Mouse (Mus musculus) limb, embryonic 13.5 days (tissue): ENCODE measurements at regions not wholly inside any gene's neighbourhood (a gene's known extent, or its start where the extent isn't known, plus 50 kb on each side); places are given as distances from the start of the nearest gene placed in this dataset.

Experiments used
- ATAC-seq: fragments of 200-750 bp; cut with Nextera tagmentation; 2 replicates; pipeline ENCODE4 v1.8.0; 2017; ENCODE audit warnings: low read depth, moderate number of reproducible peaks, moderate TSS enrichment; ENCODE audit not compliant: low FRiP score
- H3K27ac ChIP-seq: fragments of 300-500 bp; sonication (generic); 2 replicates; pipeline ENCODE4 v1.5.1; 2015; ENCODE audit warnings: inconsistent platforms, mild to moderate bottlenecking, moderate library complexity
- H3K27me3 ChIP-seq: fragments of 300-500 bp; sonication (generic); 2 replicates; pipeline ENCODE4 v1.6.1; 2015; ENCODE audit warnings: mild to moderate bottlenecking, inconsistent platforms
- H3K36me3 ChIP-seq: fragments of 300-500 bp; sonication (generic); 2 replicates; pipeline ENCODE4 v1.6.1; 2015; ENCODE audit warnings: inconsistent platforms, mild to moderate bottlenecking, moderate library complexity
- H3K4me1 ChIP-seq: fragments of 300-500 bp; sonication (generic); 2 replicates; pipeline ENCODE4 v1.6.1; 2015; ENCODE audit warnings: inconsistent platforms
- H3K4me2 ChIP-seq: fragments of 300-500 bp; sonication (generic); replicated peaks from 2 replicates; pipeline ENCODE4 v1.6.1; 2015; ENCODE audit warnings: inconsistent platforms, mild to moderate bottlenecking, moderate library complexity
- H3K4me3 ChIP-seq: fragments of 300-500 bp; sonication (generic); 2 replicates; pipeline ENCODE4 v1.5.1; 2015; ENCODE audit warnings: moderate library complexity, mild to moderate bottlenecking, inconsistent platforms
- H3K9ac ChIP-seq: fragments of 300-500 bp; sonication (generic); 2 replicates; pipeline ENCODE4 v1.6.1; 2015; ENCODE audit warnings: mild to moderate bottlenecking, inconsistent platforms
- H3K9me3 ChIP-seq: fragments of 300-500 bp; sonication (generic); 2 replicates; pipeline ENCODE4 v1.6.1; 2016; ENCODE audit warnings: inconsistent platforms
- WGBS: fragments of 180-500 bp; shearing (Covaris S2); methylation state at CpG from one replicate; pipeline ENCODE4 v1.1.7; 2015; 5-methylcytosine and 5-hydroxymethylcytosine counted together

DNA sequence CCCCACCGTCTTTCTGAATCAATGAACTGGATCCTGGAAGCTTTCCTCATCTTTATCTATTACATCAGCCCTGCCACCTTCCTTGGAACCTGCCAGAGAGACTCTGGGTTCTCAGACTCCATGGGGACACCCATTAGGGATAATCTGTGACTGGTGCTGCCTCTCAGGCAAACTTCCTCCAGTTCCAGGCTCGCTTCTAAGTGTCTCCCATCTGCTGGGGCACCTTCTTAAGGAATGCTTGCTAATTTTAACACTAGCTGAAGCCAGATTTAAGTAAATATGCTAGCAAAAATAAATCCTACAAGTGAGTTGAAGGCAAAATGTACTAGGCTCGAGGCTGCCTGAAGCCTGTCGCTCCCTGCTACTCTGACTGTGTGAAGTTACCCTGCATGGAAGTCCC is 127.9 kb downstream of the Vegfa start:
- no peak for ATAC-seq
- H3K27me3 ChIP-seq, result no peaks in the 10 kb centered on the region
- no peak overlapping the region for H3K27ac ChIP-seq
- H3K9me3 ChIP-seq, result peaks cover 5% of the 10 kb centered on the region
- no peak overlapping the region for H3K4me2 ChIP-seq
- H3K36me3 ChIP-seq, result no peaks in the 10 kb centered on the region
- H3K4me1 ChIP-seq, result 0 out of 2 replicates have a peak, but pooled peaks cover 3% of the 10 kb centered on the region
- WGBS, result 77% methylated on average over 4 of the region's 4 CpGs
- H3K4me3 ChIP-seq, result no peak overlapping the region
- H3K9ac ChIP-seq, result no peak overlapping the region

DNA sequence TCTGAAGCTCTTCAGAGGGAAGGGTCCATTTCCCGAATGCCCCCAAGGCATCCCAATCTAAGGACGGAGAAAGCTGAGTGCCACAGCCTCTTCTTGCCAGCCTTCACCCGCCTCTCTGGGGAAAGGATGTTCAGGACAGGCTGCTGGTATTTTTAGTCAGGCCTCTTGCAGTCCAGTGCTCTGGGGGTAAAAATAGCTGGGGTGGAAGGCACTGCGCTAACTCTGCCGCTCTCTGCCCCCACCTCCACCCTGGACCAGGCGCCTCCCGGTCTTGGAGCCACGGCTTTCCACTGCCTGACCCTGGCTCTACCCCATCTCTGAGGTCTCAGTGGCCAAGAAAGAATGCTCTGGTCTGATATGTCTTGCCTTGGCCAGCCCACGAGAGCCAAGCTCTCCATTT is 128.9 kb downstream of the Vegfa start:
- 0 out of 2 replicates have a peak, but pooled peaks cover 3% of the 10 kb centered on the region for H3K4me1 ChIP-seq
- no peak overlapping the region for H3K9ac ChIP-seq
- H3K27ac ChIP-seq, result no peak overlapping the region
- ATAC-seq, result no peak
- H3K4me3 ChIP-seq, result no peak overlapping the region
- no peaks in the 10 kb centered on the region for H3K27me3 ChIP-seq
- WGBS, result 91% methylated on average over 9 of the region's 9 CpGs
- no peaks in the 10 kb centered on the region for H3K36me3 ChIP-seq
- H3K9me3 ChIP-seq, result peaks cover 7% of the 10 kb centered on the region
- H3K4me2 ChIP-seq, result no peak overlapping the region

GRCm38 (mm10) chr17:45902668-45903067 is 129.5 kb downstream of the Vegfa start:
- 90% methylated on average over 7 of the region's 7 CpGs for WGBS
- H3K27ac ChIP-seq, result no peak overlapping the region
- 0 out of 2 replicates have a peak, but pooled peaks cover 3% of the 10 kb centered on the region for H3K4me1 ChIP-seq
- H3K9ac ChIP-seq, result no peak overlapping the region
- no peaks in the 10 kb centered on the region for H3K27me3 ChIP-seq
- H3K9me3 ChIP-seq, result peaks cover 7% of the 10 kb centered on the region
- ATAC-seq, result no peak
- H3K36me3 ChIP-seq, result no peaks in the 10 kb centered on the region
- no peak overlapping the region for H3K4me3 ChIP-seq
- H3K4me2 ChIP-seq, result no peak overlapping the region

GRCm38 (mm10) chr17:45896922-45897302 is 135.3 kb downstream of the Vegfa start:
- 66% methylated on average over 4 of the region's 4 CpGs for WGBS
- Histone ChIP-seq H3K4me3 (no peak overlapping the region), H3K9me3 (peaks cover 7% of the 10 kb centered on the region), H3K27me3 (no peaks in the 10 kb centered on the region), H3K36me3 (no peaks in the 10 kb centered on the region), H3K27ac (no peak overlapping the region), H3K4me2 (no peak overlapping the region), H3K4me1 (peaks cover 17% of the 10 kb centered on the region; the same call in 1 of the 2 replicates), H3K9ac (no peak overlapping the region)
- no peak for ATAC-seq

GRCm38 (mm10) chr17:45896142-45896921 is 135.8 kb downstream of the Vegfa start:
- Histone ChIP-seq H3K27ac (no peak overlapping the region), H3K27me3 (no peaks in the 10 kb centered on the region), H3K9ac (no peak overlapping the region), H3K4me2 (no peak overlapping the region), H3K9me3 (peaks cover 7% of the 10 kb centered on the region), H3K4me3 (no peak overlapping the region), H3K4me1 (peaks cover 17% of the 10 kb centered on the region; the same call in 1 of the 2 replicates), H3K36me3 (no peaks in the 10 kb centered on the region)
- ATAC-seq, result no peak
- WGBS, result 43% methylated on average over 12 of the region's 12 CpGs

- peaks cover 23% of the 10 kb centered on the region for H3K4me1 ChIP-seq
- no peaks in the 10 kb centered on the region for H3K36me3 ChIP-seq
- peaks cover 2% of the 10 kb centered on the region for H3K9me3 ChIP-seq
- H3K9ac ChIP-seq, result no peak overlapping the region
- H3K4me2 ChIP-seq, result no peak overlapping the region
- H3K27ac ChIP-seq, result no peak overlapping the region
- WGBS, result 89% methylated on average over 5 of the region's 5 CpGs
- ATAC-seq, result no peak
- no peak overlapping the region for H3K4me3 ChIP-seq
- H3K27me3 ChIP-seq, result no peaks in the 10 kb centered on the region
These were observed 138.0 kb downstream of the Vegfa start for GRCm38 (mm10) chr17:45894166-45894565.

DNA sequence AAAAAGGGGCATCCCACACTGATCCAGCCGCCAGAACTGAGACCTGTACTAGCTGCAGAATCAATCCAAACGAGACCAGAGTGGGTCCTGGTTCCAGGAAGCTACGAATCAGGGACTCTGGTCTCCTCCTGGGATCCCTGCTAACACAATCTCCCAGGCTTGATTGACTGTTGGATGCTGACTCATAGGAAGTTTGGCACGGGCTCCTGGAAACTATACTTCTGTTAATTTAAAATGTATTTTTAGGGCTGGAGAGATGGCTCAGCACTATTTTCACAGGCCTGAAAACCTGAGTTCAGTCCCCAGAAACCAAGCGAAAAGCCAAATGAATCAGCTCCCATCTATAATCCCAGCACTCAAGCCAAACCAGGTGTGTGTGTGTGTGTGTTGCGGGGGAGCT is 138.5 kb downstream of the Vegfa start:
- 60% methylated on average over 6 of the region's 6 CpGs for WGBS
- H3K4me3 ChIP-seq, result no peak overlapping the region
- H3K36me3 ChIP-seq, result no peaks in the 10 kb centered on the region
- H3K4me2 ChIP-seq, result no peak overlapping the region
- no peak for ATAC-seq
- peaks cover 28% of the 10 kb centered on the region for H3K4me1 ChIP-seq
- no peak overlapping the region; the same call in 1 of the 2 replicates for H3K9ac ChIP-seq
- H3K27ac ChIP-seq, result no peak overlapping the region
- H3K9me3 ChIP-seq, result no peaks in the 10 kb centered on the region
- no peaks in the 10 kb centered on the region for H3K27me3 ChIP-seq

DNA sequence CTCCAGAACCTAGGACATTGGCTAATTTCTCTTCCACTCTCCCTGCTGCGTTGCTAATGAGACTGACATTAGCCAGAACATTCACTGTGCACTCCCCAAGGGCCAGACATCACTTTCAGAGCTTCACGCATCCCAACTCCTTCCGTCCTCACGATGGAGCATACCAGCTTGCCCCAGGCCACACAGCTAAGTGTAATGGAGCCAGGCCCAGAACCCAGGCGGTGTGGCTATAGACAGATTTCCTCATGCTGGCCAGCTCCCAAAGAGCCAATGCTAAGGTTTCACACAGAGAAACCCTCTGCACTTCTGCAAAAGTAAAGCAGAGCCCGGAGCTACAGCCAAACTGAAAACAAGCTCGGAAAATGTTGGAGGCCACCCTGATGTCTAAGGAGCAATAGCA is 139.1 kb downstream of the Vegfa start:
- H3K27me3 ChIP-seq, result no peaks in the 10 kb centered on the region
- 62% methylated on average over 7 of the region's 7 CpGs for WGBS
- H3K9ac ChIP-seq, result no peak overlapping the region
- no peak overlapping the region for H3K27ac ChIP-seq
- no peaks in the 10 kb centered on the region for H3K36me3 ChIP-seq
- H3K4me2 ChIP-seq, result no peak overlapping the region
- H3K4me1 ChIP-seq, result peaks cover 34% of the 10 kb centered on the region
- no peak for ATAC-seq
- H3K4me3 ChIP-seq, result no peak overlapping the region
- no peaks in the 10 kb centered on the region for H3K9me3 ChIP-seq

- Histone ChIP-seq H3K9ac (no peak overlapping the region; the same call in 1 of the 2 replicates), H3K27me3 (peaks cover 5% of the 10 kb centered on the region; the same call in 1 of the 2 replicates), H3K4me1 (peaks cover 54% of the 10 kb centered on the region), H3K9me3 (no peaks in the 10 kb centered on the region), H3K4me2 (no peak overlapping the region), H3K27ac (peak overlapping the region; percentile 55; the same call in 1 of the 2 replicates), H3K36me3 (no peaks in the 10 kb centered on the region), H3K4me3 (no peak overlapping the region)
- 34% methylated on average over 8 of the region's 8 CpGs for WGBS
- ATAC-seq, result no peak
These were observed 142.7 kb downstream of the Vegfa start for GRCm38 (mm10) chr17:45889451-45889850.

DNA sequence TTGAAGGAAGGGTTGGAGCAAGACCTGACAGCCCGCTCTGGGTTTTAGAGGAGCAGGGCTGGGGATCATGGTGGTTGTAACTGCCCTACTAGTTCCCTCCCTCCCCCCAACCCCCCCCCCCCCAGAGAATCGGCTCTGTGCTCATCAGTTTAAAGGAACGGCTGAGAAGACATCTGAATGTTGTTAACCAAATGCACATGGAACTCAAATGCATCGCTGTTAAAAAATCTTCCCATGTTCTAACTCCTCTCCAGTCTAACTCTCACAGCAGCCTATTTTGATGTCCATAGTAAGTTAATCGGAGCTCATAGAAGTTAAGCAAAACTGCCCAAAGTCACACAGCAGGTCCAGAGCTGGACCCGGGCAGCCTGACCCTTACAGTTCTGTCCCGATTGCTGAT is 143.1 kb downstream of the Vegfa start:
- WGBS, result 31% methylated on average over 7 of the region's 7 CpGs
- no peak for ATAC-seq
- H3K9ac ChIP-seq, result no peak overlapping the region
- peaks cover 53% of the 10 kb centered on the region for H3K4me1 ChIP-seq
- no peak overlapping the region for H3K4me3 ChIP-seq
- no peaks in the 10 kb centered on the region for H3K9me3 ChIP-seq
- H3K36me3 ChIP-seq, result no peaks in the 10 kb centered on the region
- peaks cover 8% of the 10 kb centered on the region; the same call in 1 of the 2 replicates for H3K27me3 ChIP-seq
- H3K4me2 ChIP-seq, result no peak overlapping the region
- peak overlapping the region; percentile 55; the same call in 1 of the 2 replicates for H3K27ac ChIP-seq

DNA sequence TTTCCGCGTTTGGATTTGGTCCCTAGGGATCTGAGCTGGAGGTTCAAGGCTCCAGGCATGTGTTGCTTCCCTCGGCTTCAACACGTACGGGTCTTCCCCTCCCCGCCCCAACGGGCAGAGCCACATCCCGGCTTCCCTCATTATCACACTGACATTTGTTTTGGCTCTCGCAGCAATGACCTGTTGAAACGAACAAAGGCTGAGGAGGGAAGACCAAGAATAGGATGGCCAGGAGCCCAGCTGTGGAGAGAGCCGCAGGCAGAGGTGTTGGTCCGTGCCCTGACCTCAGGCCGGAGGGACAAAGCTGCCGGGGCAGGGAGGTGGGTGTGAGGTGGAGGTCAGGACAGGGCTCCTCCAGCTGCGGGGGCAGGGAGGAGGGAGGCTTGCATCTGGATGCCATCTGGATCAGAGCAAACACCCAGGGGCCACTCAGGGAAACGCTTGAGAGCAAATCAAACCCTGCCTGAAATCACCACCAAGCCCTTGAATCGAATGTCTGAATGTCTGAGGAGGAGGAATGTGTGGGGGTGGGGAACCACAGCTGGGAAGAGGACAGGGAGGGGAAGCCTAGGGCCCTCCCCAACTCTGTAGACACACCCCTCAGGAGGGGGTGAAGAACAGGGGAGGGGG is 145.6 kb downstream of the Vegfa start:
- WGBS, result 4% methylated on average over 17 of the region's 17 CpGs
- Histone ChIP-seq H3K36me3 (no peaks in the 10 kb centered on the region), H3K4me1 (peaks cover 45% of the 10 kb centered on the region), H3K4me3 (no peak overlapping the region), H3K4me2 (peak overlapping the region; percentile 39), H3K27ac (peak overlapping the region; percentile 69), H3K27me3 (peaks cover 8% of the 10 kb centered on the region; the same call in 1 of the 2 replicates), H3K9me3 (no peaks in the 10 kb centered on the region), H3K9ac (no peak overlapping the region)
- peak; percentile 52 for ATAC-seq

DNA sequence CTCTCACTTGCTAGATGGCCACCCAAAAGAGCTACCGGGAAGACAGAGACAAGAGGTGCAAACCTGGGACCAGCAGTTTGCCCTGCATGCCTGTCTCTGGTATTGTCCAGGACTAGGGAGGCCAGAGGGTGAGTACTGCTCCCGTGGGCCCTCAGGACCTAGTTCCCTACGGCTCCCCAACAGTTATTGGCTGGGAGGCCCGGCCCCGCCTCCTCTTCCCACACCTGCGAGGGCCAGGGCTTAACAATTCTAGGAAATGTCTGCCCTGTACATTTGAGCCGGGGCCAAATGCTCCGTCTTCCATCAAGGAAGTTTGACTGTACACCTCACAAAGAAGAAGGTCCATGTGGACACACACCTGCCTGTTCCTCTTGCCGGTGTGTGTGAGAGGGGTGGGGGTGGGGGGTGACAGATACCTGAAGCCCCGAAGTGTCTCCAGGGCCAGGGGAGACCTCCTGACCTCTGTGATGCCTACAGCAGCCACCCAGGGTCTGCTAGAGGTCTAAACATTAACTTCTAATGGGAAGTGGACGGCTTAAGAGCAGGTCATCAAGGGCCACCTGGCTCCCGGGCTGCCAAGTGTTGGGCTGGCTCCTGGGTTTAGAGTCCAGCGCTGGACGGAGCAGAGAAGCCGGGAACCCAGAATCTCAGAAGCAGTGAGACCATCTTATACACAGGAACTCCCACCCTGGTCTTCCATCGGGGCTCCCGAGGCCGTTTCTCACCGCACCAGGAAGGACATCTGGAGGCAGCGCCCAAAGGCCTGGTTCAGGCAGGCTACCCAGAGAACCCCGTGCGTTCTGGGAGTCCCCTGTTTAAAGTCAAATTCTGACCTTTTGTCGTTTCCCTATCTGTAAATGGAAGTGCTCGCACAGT is 146.5 kb downstream of the Vegfa start:
- Histone ChIP-seq H3K4me1 (peaks cover 45% of the 10 kb centered on the region), H3K9me3 (no peaks in the 10 kb centered on the region), H3K27ac (peak overlapping the region; percentile 69; the same call in 1 of the 2 replicates), H3K4me2 (peak overlapping the region; percentile 39), H3K36me3 (no peaks in the 10 kb centered on the region), H3K27me3 (peaks cover 8% of the 10 kb centered on the region; the same call in 1 of the 2 replicates), H3K9ac (no peak overlapping the region), H3K4me3 (no peak overlapping the region)
- ATAC-seq, result no peak
- 35% methylated on average over 24 of the region's 24 CpGs for WGBS
